Mouse (Mus musculus): ENCODE data around the gene Secisbp2l.
A peak's percentile ranks its signal among the peaks of the same experiment; 100 is the strongest.

Gene Secisbp2l

GRCm38 (mm10) chr2:125783868-125784267 is 1.2 kb upstream of the Secisbp2l start:
- DNase-seq (ENCODE audit: low spot score), result no peak

GRCm38 (mm10) chr2:125781978-125782718 is 522 bp downstream of the Secisbp2l start:
- no peak for DNase-seq (ENCODE audit: low spot score)

- DNase-seq (ENCODE audit: low spot score), result no peak
Observed at GRCm38 (mm10) chr2:125781006-125781405, 1.7 kb downstream of the Secisbp2l start.

DNA sequence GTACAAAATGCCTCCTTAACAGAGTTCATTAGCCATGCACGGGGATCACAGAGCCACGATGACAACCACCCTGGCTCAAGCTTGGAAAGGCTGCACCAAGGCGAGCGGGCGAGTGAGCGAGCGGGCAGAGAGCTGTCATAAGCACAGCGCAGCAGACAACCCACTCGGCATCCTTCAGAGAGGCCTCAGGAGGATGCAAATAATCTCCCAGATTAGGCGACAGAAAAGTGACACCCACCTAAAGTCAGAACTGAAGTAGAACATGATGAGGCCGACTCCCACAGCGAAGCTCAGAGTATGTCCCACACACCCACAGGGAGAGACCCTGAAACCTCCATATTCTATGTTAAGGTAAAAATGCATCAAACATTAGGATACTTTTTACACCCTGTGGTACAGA is 4.3 kb downstream of the Secisbp2l start:
- DNase-seq (ENCODE audit: low spot score), result no peak

DNA sequence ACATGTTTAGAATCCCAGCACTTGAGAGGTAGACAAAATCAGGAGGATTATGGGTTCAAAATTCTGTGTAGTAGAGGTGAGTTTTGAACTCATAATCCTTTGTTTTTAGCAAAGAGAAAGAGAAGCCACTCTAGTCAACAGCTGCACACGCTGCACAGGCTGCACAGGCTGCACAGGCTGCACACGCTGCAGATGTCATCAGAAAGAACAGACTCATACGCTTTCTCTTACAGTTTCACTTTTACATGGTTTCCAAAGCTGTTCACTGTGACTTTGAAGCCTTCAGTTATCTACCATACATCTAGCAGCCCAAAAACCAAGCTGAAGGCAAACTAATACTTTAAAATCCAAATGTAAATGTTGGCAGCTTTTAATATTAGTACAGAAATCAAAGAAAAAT is 5.7 kb downstream of the Secisbp2l start:
- no peak for DNase-seq (ENCODE audit: low spot score)

DNA sequence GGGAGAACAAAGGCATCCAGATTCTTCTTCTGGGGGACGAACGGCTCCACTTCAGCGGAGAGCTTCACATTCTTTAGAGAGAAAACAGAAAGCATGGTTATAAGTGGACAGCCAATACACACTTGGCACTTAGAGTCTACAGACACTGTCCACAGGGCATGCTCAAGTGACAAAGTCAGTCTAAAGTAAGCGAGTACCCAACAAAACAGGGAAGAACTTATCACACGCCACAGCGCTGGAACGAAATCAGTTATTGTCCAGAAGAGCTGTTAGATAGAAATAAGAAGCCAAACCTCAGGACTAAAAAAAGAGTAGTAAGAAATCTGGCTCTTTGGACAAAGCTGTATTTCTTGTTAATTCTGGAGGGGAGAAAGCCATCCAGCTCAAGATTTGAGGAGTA is 7.0 kb downstream of the Secisbp2l start:
- DNase-seq (ENCODE audit: low spot score), result no peak

- no peak for DNase-seq (ENCODE audit: low spot score)
Observed at GRCm38 (mm10) chr2:125774846-125775245, 7.8 kb downstream of the Secisbp2l start.

DNA sequence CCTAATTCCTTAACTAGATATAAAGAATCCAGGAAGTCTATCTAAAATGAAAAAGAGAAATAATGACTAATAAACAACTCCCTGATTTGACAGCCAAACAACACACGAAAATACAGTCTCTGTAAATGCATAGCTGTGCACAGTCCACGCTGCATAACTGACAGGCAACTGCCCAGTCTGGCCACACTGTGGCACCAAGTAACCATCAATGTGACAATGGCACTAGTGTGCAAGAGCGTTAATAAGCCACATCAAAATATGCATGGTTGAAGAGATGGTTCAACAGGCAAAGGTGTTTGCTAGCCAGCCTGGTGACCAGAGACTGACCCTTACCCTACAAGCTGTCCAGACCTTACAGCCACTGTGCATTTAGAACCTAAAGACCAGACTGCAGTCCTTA is 17.6 kb downstream of the Secisbp2l start:
- no peak for DNase-seq (ENCODE audit: low spot score)

DNA sequence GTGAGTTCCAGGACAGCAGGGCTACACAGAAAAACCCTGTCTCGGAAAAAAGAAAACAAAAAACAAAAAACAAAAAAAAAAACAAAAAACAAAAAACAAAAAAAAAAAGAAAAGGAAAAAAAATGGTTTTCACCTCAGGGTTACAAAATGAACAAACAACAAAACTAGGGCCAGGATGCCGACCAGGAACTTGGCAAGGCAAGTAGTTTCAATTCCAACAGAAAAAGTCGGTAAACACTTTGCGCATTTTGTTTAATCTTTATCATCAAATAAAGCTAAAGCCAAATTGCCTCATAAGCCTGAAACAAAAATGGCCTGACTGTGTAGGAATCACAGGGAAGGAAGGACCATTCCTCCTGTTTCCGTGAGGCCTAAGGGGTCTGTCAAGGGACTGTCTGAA is 18.1 kb downstream of the Secisbp2l start:
- DNase-seq (ENCODE audit: low spot score), result no peak

DNA sequence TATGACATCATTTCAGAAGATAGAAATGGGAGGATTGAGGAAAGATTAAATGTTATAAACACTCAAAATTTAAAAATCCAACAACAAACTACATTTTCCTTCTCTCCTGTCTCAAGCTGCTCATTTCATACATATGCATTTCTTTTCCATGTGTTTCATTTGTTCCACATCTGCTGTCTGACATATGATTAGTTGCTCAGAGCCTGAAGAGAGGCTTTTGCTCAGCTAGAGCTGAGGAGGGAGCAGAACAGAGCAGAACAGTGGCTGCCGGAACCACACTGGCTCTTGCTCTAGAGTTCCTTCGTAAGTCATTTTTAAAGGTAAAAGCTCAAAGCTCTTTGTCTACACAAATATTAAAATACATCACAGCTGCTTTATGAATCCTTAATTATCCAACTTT is 33.3 kb downstream of the Secisbp2l start:
- DNase-seq (ENCODE audit: low spot score), result no peak

GRCm38 (mm10) chr2:125739338-125739737 is 43.3 kb downstream of the Secisbp2l start:
- no peak for DNase-seq (ENCODE audit: low spot score)

DNA sequence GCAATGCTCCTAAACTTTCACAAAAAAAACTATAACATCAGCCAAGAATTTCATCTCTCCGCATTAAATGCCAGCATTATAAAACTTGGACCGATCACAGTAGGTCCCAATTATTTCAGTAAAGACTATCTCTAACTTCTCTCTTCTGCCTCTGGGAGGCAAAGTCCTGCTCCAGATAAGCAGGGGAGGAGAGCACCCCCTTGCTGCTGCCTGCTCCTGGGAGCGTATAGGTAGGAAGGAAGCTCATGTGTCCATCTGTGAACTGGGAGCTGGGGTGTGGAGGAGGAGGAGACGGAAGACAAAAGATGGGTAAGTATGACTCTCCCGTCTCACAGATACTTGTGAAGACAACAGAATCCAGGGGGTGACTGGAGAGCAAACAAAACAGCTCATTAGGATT is 44.0 kb downstream of the Secisbp2l start:
- no peak for DNase-seq (ENCODE audit: low spot score)

- no peak for DNase-seq (ENCODE audit: low spot score)
Observed at GRCm38 (mm10) chr2:125736025-125736343, 46.7 kb downstream of the Secisbp2l start.

- DNase-seq (ENCODE audit: low spot score), result no peak
Observed at GRCm38 (mm10) chr2:125735333-125736024, 47.2 kb downstream of the Secisbp2l start.

- DNase-seq (ENCODE audit: low spot score), result no peak
Observed at GRCm38 (mm10) chr2:125734741-125735140, 47.9 kb downstream of the Secisbp2l start.

GRCm38 (mm10) chr2:125731763-125732560 is 50.7 kb downstream of the Secisbp2l start:
- DNase-seq (ENCODE audit: low spot score), result peak; percentile 81

- no peak for DNase-seq (ENCODE audit: low spot score)
Observed at GRCm38 (mm10) chr2:125724546-125725114, 58.0 kb downstream of the Secisbp2l start.

DNA sequence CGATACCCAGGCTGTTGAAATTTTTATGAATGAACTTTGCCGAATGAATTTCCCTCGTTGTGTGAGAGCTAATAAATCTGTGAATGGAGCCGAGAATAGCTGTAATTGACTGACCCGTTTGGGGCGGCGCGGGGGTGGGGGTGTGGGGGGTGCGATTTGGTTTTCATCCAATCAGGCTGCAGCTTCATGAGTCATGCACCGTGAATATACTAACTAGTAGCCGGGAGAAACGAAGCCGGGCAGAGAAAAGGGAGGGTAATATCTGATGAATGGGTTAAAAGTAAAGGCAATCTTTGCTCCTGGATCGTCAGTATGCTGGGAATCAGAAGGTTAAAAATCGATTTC is 58.6 kb downstream of the Secisbp2l start, which contains the start of gene Shc4:
TSS of gene Shc4 (minus strand) at position 63 of the 345 bp plus-strand sequence.
- DNase-seq (ENCODE audit: low spot score), result no peak

GRCm38 (mm10) chr2:125723408-125724085 is 59.1 kb downstream of the Secisbp2l start:
- no peak for DNase-seq (ENCODE audit: low spot score)

DNA sequence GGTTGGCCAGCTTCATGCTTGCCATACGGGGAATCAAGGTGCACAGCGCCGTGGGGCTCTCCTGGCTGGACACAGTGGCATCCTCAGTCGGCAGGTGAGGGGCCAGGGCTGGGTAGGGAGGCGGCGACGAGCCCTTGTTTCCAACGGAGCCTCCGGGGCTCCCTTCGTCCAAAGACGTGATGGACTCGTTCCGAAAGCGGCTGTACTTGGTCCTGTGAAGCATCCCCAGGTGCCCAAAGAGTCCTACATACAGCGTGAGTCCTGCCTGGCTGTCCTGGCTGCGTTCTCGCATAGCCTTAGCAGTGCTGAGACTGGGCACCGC is 59.6 kb downstream of the Secisbp2l start:
- DNase-seq (ENCODE audit: low spot score), result no peak

GRCm38 (mm10) chr2:125716599-125716998 is 66.1 kb downstream of the Secisbp2l start:
- no peak for DNase-seq (ENCODE audit: low spot score)

DNA sequence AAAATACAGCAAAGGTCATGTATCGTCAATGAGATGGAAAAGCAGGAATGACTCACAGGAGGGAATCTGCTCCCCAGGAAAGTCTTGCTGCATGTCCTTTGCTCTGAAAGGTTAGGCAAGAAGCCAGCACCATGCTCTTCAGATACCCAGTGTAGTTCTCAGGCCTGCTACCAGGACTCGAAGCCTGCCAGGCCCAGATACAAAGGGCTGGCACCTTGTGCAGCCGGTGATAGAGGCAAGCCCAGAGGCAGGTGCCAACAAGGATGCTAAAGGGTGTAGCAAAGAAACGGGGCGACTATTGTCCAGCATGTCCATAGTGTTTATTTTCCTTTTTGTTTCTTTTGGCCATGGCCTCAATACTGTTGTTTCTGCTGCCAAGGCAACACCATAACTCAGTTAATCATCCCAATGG is 76.2 kb downstream of the Secisbp2l start:
- no peak for DNase-seq (ENCODE audit: low spot score)
